ENCODE assay signal across 13 mouse cellular contexts in genomic region chr2:29674545-29674944, GRCm38 (mm10).
"Had no signal": no experiment of that assay in that cellular context is flagged by ENCODE, and none has a peak within 500 bp of the region (broad histone marks: within the 10 kb centered on the region; RNA-seq: fewer than 3 reads in every experiment).

No protein-coding gene starts in this region.

- DNase-seq: kidney, postnatal 25 days; liver, embryonic 13.5 days; lung, embryonic 14.5 days; lung, postnatal 10 days; lung, postnatal 4 days; right cerebral cortex, postnatal 4 days had no signal

- H3K4me3 ChIP-seq: kidney, embryonic 15.5 days; limb, embryonic 12.5 days; liver, embryonic 13.5 days; midbrain, embryonic 15.5 days; neural tube, embryonic 13.5 days had no signal

- H3K27me3 ChIP-seq: kidney, embryonic 15.5 days; limb, embryonic 12.5 days; liver, embryonic 13.5 days; midbrain, embryonic 15.5 days; neural tube, embryonic 13.5 days had no signal

- H3K36me3 ChIP-seq: midbrain, embryonic 15.5 days had no signal

- H3K9ac ChIP-seq: kidney, embryonic 15.5 days; limb, embryonic 12.5 days; liver, embryonic 13.5 days; lung, embryonic 14.5 days; midbrain, embryonic 15.5 days; neural tube, embryonic 13.5 days had no signal

- ATAC-seq: inflammation-experienced regulatory T-cells, adult 6 months; intestine, postnatal 0 days; midbrain, embryonic 15.5 days had no signal

- H3K4me2 ChIP-seq: kidney, embryonic 15.5 days; limb, embryonic 12.5 days; liver, embryonic 13.5 days; lung, embryonic 14.5 days; midbrain, embryonic 11.5 days; midbrain, embryonic 15.5 days; neural tube, embryonic 13.5 days had no signal

- H3K27ac ChIP-seq: kidney, embryonic 15.5 days; limb, embryonic 12.5 days; liver, embryonic 13.5 days; midbrain, embryonic 15.5 days; neural tube, embryonic 13.5 days had no signal

- H3K9me3 ChIP-seq: kidney, embryonic 15.5 days; limb, embryonic 12.5 days; liver, embryonic 13.5 days; midbrain, embryonic 15.5 days; neural tube, embryonic 13.5 days had no signal
